Mouse (Mus musculus) stomach, embryonic 16.5 days (tissue): ENCODE measurements around the gene Tenm4. TPM values are rescaled to one million over a fixed set of nuclear protein-coding genes. Genes with fewer than 3 reads are reported as not detected.

Experiments
- ATAC-seq: fragments of 200-750 bp; cut with Nextera tagmentation; 2 replicates; pipeline ENCODE4 v1.8.0; 2017; ENCODE audit warnings: moderate number of reproducible peaks, moderate TSS enrichment; ENCODE audit not compliant: insufficient read depth, low FRiP score
- H3K27ac ChIP-seq: fragments of 300-500 bp; sonication (generic); 2 replicates; pipeline ENCODE4 v1.5.1; 2014; ENCODE audit warnings: low read length
- H3K27me3 ChIP-seq: fragments of 300-500 bp; sonication (generic); 2 replicates; pipeline ENCODE4 v1.6.1; 2014; ENCODE audit warnings: low read length, control low read depth, mixed read lengths; ENCODE audit not compliant: control insufficient read depth, insufficient read depth
- H3K36me3 ChIP-seq: fragments of 300-500 bp; sonication (generic); 2 replicates; pipeline ENCODE4 v1.6.1; 2014; ENCODE audit warnings: low read length; ENCODE audit not compliant: control insufficient read depth, insufficient read depth
- H3K4me1 ChIP-seq: fragments of 300-500 bp; sonication (generic); 2 replicates; pipeline ENCODE4 v1.6.1; 2014; ENCODE audit warnings: low read length, control low read depth, mixed read lengths; ENCODE audit not compliant: control insufficient read depth, insufficient read depth
- H3K4me2 ChIP-seq: fragments of 300-500 bp; sonication (generic); 2 replicates; pipeline ENCODE4 v1.6.1; 2014; ENCODE audit warnings: low read depth, low read length, mixed read lengths
- H3K4me3 ChIP-seq: fragments of 300-500 bp; sonication (generic); replicated peaks from 2 replicates; pipeline ENCODE4 v1.5.1; 2014; ENCODE audit warnings: mild to moderate bottlenecking, low read length
- H3K9ac ChIP-seq: fragments of 300-500 bp; sonication (generic); 2 replicates; pipeline ENCODE4 v1.6.1; 2014; ENCODE audit warnings: low read length
- H3K9me3 ChIP-seq: fragments of 300-500 bp; sonication (generic); replicated peaks from 2 replicates; pipeline ENCODE4 v1.6.1; 2016; ENCODE audit warnings: low read length, control low read depth; ENCODE audit not compliant: control insufficient read depth
- WGBS: fragments of 180-500 bp; shearing (Covaris S2); extraction: QIAGEN DNeasy Blood & Tissue Kit; methylation state at CpG from one replicate; pipeline ENCODE4 v1.1.7; 2014; 5-methylcytosine and 5-hydroxymethylcytosine counted together
- polyA plus RNA-seq: library from polyadenylated mRNA; unstranded; fragments of >200 nt; fragmentation: Nextera tagmentation; extraction: Ambion mirVana; gene quantifications from 2 replicates; pipeline ENCODE4 v1.2.1, GENCODE M21; 2015

Tenm4 gene
- polyA plus RNA-seq, 1 experiment from 2014 or later = 22.7 TPM

DNA sequence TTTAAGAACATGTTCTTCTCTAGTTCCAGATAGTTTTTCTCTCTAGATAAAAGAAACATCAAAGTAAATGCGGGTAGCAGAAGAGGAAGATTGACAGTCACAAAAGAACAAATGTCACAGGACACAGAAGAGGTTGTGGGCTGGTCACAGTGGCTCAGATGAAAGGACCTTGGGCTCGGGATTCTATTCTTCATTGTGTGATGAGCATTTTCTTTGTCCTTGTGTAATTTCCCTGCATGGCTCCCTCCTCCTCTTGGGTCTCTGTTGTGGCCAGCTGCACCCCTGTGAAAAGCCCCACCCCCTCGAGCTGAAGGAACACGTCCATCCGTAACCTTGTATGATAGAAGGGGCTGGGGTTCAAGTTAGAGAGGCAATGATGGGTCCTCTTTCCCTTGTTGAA lies 628.8 kb downstream of the Tenm4 start:
- WGBS = 54% methylated on average over 5 of the region's 5 CpGs
- Histone ChIP-seq H3K4me1 (peaks cover 25% of the 10 kb centered on the region), H3K4me3 (no peak overlapping the region), H3K27me3 (no peaks in the 10 kb centered on the region), H3K4me2 (no peak overlapping the region), H3K27ac (no peak overlapping the region), H3K36me3 (no peaks in the 10 kb centered on the region), H3K9me3 (no peaks in the 10 kb centered on the region), H3K9ac (no peak overlapping the region)
- no peak for ATAC-seq

DNA sequence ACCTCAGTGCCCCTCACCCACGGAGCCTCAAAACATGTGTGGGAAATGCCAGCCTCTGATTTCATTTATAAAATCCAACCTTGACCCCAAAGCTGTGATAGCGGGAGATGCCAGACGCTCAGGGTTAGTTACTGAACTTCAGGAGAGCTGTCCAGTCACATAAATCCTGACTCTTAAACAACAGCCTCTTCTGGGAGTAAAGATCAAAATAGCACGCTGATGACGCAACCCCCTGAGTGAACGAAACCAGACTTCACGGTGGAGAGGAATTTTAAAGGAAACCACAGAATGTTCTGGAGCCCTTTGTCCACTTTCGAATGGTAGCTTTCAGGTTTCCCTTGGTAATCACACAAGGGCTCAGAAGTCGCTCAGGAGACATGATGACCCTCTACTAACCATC lies 630.3 kb downstream of the Tenm4 start:
- H3K36me3 ChIP-seq = no peaks in the 10 kb centered on the region
- H3K4me2 ChIP-seq = no peak overlapping the region
- ATAC-seq = no peak
- H3K27ac ChIP-seq = no peak overlapping the region
- no peaks in the 10 kb centered on the region for H3K27me3 ChIP-seq
- H3K4me1 ChIP-seq = peaks cover 16% of the 10 kb centered on the region
- no peaks in the 10 kb centered on the region for H3K9me3 ChIP-seq
- H3K9ac ChIP-seq = no peak overlapping the region
- no peak overlapping the region for H3K4me3 ChIP-seq
- WGBS = 52% methylated on average over 9 of the region's 9 CpGs

DNA sequence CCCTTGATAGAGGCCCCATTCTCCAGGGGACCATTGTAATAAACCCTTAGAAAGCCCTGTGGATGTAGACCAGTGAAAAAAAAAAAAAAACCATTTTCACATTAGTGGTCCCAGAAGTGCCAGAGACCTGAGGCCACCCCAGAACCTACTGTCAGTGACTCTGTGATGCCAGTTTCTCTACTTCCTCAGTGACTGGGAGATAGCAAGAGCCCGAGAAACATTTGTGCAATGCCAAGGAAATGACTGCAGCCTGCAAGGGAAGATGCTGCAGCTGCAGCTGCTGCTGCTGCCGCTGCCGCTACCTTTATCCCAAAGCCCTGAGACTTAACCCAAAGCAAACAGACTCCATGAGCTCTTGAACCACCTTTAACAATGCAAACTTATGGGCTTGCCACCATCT lies 631.2 kb downstream of the Tenm4 start:
- Histone ChIP-seq H3K36me3 (no peaks in the 10 kb centered on the region), H3K27ac (no peak overlapping the region), H3K9ac (no peak overlapping the region), H3K4me1 (peaks cover 9% of the 10 kb centered on the region), H3K4me2 (no peak overlapping the region), H3K27me3 (no peaks in the 10 kb centered on the region), H3K9me3 (no peaks in the 10 kb centered on the region), H3K4me3 (no peak overlapping the region)
- ATAC-seq = no peak
- 71% methylated on average over 3 of the region's 3 CpGs for WGBS

DNA sequence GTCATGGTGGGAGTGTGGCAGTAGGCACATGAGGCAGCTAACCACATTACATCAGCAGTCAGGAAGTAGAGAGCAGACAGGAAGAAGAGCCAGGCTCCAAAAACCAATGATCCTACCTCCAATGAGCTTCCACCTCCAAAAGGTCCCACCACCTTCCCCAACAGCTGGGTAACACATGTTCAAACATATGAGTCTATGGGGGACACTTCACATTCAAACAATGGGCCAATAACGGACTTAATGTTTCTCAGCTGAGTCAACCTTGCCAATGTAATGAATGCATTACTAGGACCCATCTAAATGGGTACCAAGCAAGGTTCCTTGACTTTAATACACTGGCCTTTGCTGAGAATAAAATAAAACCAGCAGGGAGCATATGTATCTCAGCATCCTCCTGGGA lies 635.5 kb downstream of the Tenm4 start:
- Histone ChIP-seq H3K36me3 (no peaks in the 10 kb centered on the region), H3K4me3 (no peak overlapping the region), H3K9me3 (no peaks in the 10 kb centered on the region), H3K9ac (no peak overlapping the region), H3K4me1 (peaks cover 4% of the 10 kb centered on the region; the same call in 1 of the 2 replicates), H3K4me2 (no peak overlapping the region), H3K27ac (no peak overlapping the region), H3K27me3 (no peaks in the 10 kb centered on the region)
- no peak for ATAC-seq
- 71% methylated on average over 1 of the region's 1 CpGs for WGBS

DNA sequence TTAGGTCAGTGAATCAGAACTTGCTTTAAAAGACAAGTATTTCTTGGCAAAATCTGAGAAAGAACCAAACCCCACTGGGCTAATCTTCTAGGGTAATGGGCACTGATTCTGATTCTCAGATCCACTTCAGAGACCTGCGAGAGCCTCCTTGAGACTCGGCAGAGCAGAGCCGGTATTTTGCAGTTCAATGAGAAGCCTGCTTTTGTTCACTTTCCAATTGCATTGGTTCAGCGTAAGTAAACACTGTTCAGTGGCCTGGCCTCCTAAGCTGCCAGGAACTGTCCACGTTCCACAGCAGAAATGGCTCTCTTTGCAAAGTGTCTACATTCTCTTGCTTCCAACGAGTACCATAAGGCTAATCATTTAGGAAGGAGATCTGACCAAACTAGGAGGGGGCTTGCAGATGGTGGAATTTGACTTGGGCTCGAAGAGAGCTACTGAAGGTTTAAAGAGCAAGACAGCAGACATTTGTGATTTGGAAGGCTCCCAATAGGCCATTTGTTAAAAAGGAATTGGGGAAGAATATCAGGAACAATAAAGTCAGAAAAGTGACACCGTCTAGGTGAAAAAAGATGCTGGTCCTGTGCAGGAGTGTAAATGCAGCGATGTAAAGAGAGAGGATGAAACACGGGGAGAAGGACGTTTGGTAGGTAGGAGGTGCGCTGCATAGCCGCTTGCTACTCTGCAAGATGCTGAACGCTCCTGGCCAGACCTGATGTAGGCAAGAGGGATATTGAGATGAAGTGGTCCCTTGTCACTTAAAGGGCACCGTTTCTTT lies 636.4 kb downstream of the Tenm4 start:
- H3K4me2 ChIP-seq = no peak overlapping the region
- 58% methylated on average over 15 of the region's 15 CpGs for WGBS
- H3K4me3 ChIP-seq = no peak overlapping the region
- H3K27me3 ChIP-seq = no peaks in the 10 kb centered on the region
- H3K27ac ChIP-seq = peak overlapping the region; percentile 2; the same call in 1 of the 2 replicates
- H3K36me3 ChIP-seq = no peaks in the 10 kb centered on the region
- no peak overlapping the region for H3K9ac ChIP-seq
- ATAC-seq = no peak
- no peaks in the 10 kb centered on the region for H3K9me3 ChIP-seq
- peaks cover 4% of the 10 kb centered on the region; the same call in 1 of the 2 replicates for H3K4me1 ChIP-seq

DNA sequence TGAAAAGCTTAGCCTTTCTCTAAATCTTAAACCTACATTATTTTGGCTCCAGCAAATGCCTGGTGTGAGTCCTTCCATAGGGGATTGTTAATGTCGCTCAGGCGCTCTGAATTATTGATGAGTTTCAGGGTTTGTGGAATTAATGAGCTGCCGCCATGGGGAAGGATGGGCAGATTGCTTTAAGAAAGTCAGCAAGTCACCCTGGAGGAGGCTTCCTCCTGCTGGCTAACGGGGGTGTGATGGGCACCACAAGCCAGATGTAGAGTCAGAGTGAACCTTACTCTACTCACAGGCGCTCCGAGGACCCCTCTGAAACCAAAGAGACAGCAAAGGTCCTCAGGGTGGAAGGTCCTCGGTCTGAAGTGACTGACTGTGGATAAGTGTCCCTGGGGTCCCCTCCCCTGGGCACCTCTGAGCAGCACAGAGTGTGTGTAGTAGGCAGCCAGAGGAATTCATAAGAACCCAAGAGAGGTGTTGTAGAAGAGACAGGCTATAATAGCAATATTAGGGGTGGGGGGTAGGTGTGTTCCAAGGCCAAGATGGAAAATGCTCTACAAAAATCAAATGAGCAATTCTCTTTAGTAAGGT lies 637.1 kb downstream of the Tenm4 start:
- no peak overlapping the region for H3K4me2 ChIP-seq

DNA sequence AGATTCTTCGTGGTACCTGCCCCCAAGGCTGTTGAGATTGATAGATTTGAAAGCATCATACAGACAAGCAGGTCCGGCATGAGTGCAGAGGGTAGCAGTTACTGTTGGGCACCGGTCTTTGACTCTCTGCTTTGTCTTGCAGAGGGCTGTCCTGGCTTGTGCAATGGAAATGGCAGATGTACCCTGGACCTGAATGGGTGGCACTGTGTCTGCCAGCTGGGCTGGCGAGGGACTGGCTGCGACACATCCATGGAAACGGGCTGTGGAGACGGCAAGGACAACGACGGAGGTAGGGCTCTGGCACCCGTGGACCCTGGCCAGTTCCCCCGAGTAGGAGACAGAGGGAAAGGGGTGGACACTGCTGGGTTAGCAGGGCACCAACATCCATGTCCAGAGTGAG lies 640.6 kb downstream of the Tenm4 start:
- Histone ChIP-seq H3K4me2 (no peak overlapping the region), H3K9ac (no peak overlapping the region), H3K27me3 (no peaks in the 10 kb centered on the region), H3K9me3 (no peaks in the 10 kb centered on the region), H3K4me1 (peaks cover 16% of the 10 kb centered on the region), H3K36me3 (no peaks in the 10 kb centered on the region), H3K27ac (no peak overlapping the region), H3K4me3 (no peak overlapping the region)
- WGBS = 94% methylated on average over 11 of the region's 11 CpGs
- no peak for ATAC-seq

More for the DNA sequence above, 637.1 kb downstream of the Tenm4 start:
- Histone ChIP-seq H3K36me3 (no peaks in the 10 kb centered on the region), H3K9ac (no peak overlapping the region), H3K27ac (no peak overlapping the region), H3K4me1 (peaks cover 7% of the 10 kb centered on the region), H3K9me3 (no peaks in the 10 kb centered on the region), H3K4me3 (no peak overlapping the region), H3K27me3 (no peaks in the 10 kb centered on the region)
- WGBS = 91% methylated on average over 7 of the region's 7 CpGs
- no peak for ATAC-seq

DNA sequence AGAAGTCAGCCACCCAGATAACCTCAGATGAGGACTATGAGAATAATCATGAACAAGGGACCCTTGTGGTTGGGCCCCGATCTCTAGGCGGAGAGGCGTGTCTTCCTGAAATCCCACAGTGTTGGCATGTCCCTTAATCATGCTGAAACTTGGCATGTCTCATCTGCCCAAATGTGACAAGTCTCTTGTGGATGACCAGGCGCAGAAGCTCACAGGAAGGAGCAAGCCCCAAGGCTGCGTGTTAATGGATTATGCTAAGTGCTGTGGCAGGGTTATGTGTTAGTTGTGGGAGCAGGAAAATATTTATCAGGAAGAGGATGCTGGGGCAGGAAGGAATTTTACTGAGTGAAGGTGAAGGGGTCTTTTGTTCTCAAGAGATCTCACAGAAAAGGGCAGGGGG lies 642.0 kb downstream of the Tenm4 start:
- no peak overlapping the region for H3K9ac ChIP-seq
- peaks cover 19% of the 10 kb centered on the region for H3K4me1 ChIP-seq
- peak; percentile 57 for ATAC-seq
- no peak overlapping the region for H3K4me2 ChIP-seq
- no peaks in the 10 kb centered on the region for H3K27me3 ChIP-seq
- H3K36me3 ChIP-seq = no peaks in the 10 kb centered on the region
- H3K27ac ChIP-seq = peak overlapping the region; percentile 90
- 54% methylated on average over 5 of the region's 5 CpGs for WGBS
- H3K4me3 ChIP-seq = no peak overlapping the region
- no peaks in the 10 kb centered on the region for H3K9me3 ChIP-seq

DNA sequence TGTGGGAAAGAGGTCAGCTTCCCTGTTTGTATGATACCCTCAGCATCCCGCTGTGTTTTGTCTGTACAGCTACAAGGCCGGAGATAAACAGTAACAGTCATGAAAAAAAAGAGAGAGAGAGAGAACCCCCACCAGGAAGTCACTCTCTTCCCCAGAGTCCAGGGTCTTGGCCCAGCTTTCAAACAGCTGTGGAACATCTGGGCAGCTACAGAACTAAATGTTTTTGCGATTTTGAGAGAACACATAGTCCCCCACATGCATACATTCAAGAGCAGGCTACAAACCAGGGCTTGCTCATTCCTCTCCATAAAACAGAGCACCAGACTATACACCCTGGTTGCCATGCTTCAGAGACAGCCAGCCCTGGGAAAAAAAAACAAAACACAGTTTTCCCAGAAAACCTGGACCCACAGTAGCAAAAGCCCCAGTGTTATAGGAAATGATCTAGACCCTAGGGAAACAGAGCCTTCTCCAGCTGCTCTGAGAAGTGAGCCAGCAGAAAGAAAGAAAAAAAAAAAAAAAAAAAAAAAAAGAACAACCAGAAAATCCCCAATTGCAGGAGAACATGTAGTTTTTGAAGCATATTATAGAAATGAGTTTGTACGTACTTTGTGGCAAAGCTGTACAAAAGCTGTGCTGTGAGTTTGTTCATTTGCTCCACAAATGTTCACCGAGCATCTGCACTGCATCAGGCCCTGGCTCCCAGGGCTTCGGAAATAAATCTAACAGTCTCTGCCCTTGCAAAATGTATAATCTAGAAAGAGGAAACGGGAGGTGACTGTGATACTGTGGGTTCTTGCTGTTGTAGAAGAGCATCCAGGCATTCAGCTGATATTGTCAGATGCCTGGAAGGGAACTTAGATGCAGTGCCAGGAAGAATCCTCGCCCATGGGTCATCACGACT lies 642.7 kb downstream of the Tenm4 start:
- 43% methylated on average over 9 of the region's 9 CpGs for WGBS
- ATAC-seq = peak; percentile 80
- Histone ChIP-seq H3K9ac (0 out of 2 replicates have a peak overlapping the region, but pooled peaks have one; percentile 3), H3K27ac (peak overlapping the region; percentile 90), H3K4me1 (peaks cover 19% of the 10 kb centered on the region), H3K36me3 (no peaks in the 10 kb centered on the region), H3K9me3 (no peaks in the 10 kb centered on the region), H3K27me3 (no peaks in the 10 kb centered on the region), H3K4me3 (no peak overlapping the region), H3K4me2 (no peak overlapping the region)
